Mouse (Mus musculus) embryonic stem cell, embryonic (primary cell): ENCODE data around the gene C1qc.

Experiments
- CTCF ChIA-PET, 4 experiments: fragments of 300-600 bp in 2 of 4; fragments of 350-600 bp in 2 of 4; sonication (Branson Sonifier 250); formaldehyde crosslinking; loops; one replicate each; lab custom pipeline; 2022; ENCODE audit warnings: inconsistent platforms in 2 of 4; lab: Charles Lee
- POLR2A ChIA-PET, 4 experiments: fragments of 300-600 bp in 2 of 4; fragments of 350-600 bp in 2 of 4; sonication (Branson Sonifier 250); formaldehyde crosslinking; loops; one replicate each; lab custom pipeline; 2022; ENCODE audit warnings: antibody characterized with exemption in 4 of 4, inconsistent platforms in 1 of 4; lab: Charles Lee

C1qc gene

DNA sequence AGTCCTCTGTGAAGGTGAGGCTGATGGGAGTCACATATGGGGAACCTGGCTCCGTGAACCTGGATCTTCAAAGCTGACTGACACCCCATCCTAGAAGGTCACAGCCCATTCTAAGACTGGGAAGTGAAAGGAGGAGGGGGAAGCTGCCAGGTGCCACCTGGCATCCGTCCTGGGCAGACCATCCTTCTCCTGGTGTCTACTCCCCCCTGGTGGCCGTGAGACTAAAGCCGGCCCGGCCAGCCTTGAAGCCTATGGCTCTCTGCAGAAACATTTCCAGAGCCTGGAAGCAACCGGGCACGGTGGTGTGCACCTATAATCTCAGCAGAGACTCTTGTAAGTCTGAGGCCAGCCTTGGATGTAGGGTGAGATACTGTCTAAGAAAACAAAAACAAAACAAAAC is 15.9 kb downstream of the C1qc start:
- CTCF ChIA-PET = interaction anchor here (0.6 to 1.2 kb wide), 6 partner anchors 225 to 228 kb away, joined by 3 to 4 read pairs (median 3); no protein-coding TSS in a partner anchor
- POLR2A ChIA-PET = interaction anchor here in 2 of 4 experiments (0.5 to 1.5 kb wide), 3 partner anchors 10 to 393 kb away, joined by 3 to 5 read pairs (median 3); no protein-coding TSS in a partner anchor

- ChIA-PET CTCF (interaction anchor here in 3 of 4 experiments (0.5 to 1.8 kb wide), 9 partner anchors 15 to 226 kb away, joined by 3 to 7 read pairs (median 3); no protein-coding TSS in a partner anchor), POLR2A (interaction anchor here in 1 of 4 experiments (0.7 kb wide), 2 partner anchors 124 to 129 kb away, joined by 3 read pairs; no protein-coding TSS in a partner anchor)
Observed at GRCm38 (mm10) chr4:136875012-136875411, 17.9 kb downstream of the C1qc start.

DNA sequence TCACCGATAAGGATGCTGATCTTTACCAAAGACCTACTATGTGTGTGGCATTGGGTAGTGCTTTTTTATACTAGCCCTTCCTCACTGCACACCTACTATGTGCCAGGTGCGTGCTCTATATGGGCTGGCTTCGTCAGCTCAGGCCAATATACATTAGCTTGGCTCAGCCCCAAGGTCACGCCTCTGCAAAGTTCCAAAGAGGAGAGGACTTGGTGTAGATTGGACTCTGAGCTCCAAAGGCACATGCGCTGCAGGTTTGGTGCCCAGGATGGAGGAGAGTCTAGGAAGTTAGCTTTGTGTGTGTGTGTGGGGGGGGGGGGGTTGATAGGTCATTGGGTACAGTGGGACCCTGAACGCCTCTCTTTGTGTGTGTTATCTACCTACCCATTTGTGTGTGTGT is 24.5 kb downstream of the C1qc start:
- ChIA-PET POLR2A (interaction anchor here (0.6 to 3.0 kb wide), 10 partner anchors 10 to 197 kb away, joined by 3 to 14 read pairs (median 4); no protein-coding TSS in a partner anchor), CTCF (interaction anchor here (0.6 to 2.9 kb wide), 11 partner anchors 9 to 221 kb away, joined by 3 to 20 read pairs (median 3); no protein-coding TSS in a partner anchor)

- POLR2A ChIA-PET = interaction anchor here (0.5 to 3.0 kb wide), 21 partner anchors 9 to 1419 kb away, joined by 3 to 14 read pairs (median 4); no protein-coding TSS in a partner anchor
- CTCF ChIA-PET = interaction anchor here (0.5 to 2.9 kb wide), 35 partner anchors 8 to 1130 kb away, joined by 3 to 20 read pairs (median 5); no protein-coding TSS in a partner anchor
Observed at GRCm38 (mm10) chr4:136867690-136868345, 25.0 kb downstream of the C1qc start.

GRCm38 (mm10) chr4:136865531-136865930 is 27.3 kb downstream of the C1qc start:
- ChIA-PET CTCF (interaction anchor here in 2 of 4 experiments (1.6 to 2.2 kb wide), 2 partner anchors 10 to 11 kb away, joined by 4 to 5 read pairs; no protein-coding TSS in a partner anchor), POLR2A (no interaction called here)

DNA sequence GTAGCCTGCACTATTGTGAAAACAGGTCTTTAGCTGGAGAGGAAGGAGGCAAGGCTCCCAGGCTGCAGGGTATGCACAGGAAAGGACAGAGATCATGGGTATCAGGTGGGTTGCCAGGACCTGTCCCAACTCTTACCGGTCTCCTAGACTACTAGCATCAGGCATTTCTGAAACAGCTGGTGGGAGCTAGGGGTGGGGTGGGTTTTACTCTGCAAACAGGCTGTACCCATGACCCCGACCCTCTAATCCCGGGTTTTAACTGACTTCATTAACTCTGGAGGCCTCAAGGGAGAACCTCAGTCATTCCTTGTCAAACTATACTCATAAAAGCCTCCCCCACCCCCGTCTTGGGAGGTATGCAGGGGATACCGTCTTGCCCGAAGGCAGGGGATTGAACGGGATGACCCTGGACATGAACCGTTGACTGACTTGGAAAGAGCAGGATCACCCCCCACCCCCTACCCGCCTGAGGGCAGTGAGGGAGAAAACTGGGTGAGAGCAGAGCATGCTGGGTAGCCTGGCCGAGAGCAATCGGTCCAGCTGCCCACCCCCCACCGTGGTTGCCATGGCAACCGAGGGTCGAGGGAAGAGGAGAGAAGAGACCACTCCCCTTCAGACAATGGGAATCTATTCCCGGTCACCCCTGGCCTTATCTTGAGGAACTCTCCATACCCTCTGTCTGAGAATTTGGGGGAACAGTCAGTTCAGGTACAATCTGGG is 28.0 kb downstream of the C1qc start:
- CTCF ChIA-PET = interaction anchor here in 2 of 4 experiments (1.6 to 2.2 kb wide), 2 partner anchors 10 kb away, joined by 4 to 5 read pairs; no protein-coding TSS in a partner anchor
- POLR2A ChIA-PET = no interaction called here

DNA sequence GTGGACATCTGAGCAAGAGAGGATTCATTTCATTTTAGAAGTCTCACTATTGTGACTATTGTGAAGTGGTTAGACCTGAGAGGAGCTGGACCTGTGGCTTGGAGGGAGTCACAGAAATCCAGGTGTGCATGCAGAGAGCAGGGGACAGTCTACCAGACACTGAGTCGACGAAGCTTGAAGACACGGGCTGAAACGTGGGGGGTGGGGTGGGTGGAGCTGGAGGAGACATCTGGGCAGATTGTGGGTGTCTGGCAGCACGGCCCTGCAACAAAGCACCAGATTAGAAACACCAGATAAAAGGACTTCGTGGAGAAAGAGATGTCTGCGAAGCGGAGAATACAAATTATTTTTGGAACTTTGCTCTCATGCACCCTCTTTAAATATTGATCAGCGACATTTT is 29.3 kb downstream of the C1qc start:
- CTCF ChIA-PET = interaction anchor here in 3 of 4 experiments (0.5 to 2.2 kb wide), 5 partner anchors 9 to 220 kb away, joined by 3 to 5 read pairs (median 4); no protein-coding TSS in a partner anchor
- POLR2A ChIA-PET = no interaction called here

- ChIA-PET POLR2A (interaction anchor here in 1 of 4 experiments (1.1 kb wide), 1 partner anchor 119 kb away, joined by 4 read pairs; no protein-coding TSS in a partner anchor), CTCF (interaction anchor here in 2 of 4 experiments (0.8 to 1.1 kb wide), 4 partner anchors 16 to 195 kb away, joined by 3 to 4 read pairs (median 3); no protein-coding TSS in a partner anchor)
Observed at GRCm38 (mm10) chr4:136862411-136862810, 30.5 kb downstream of the C1qc start.

- ChIA-PET CTCF (interaction anchor here in 2 of 4 experiments (0.8 to 2.6 kb wide), 6 partner anchors 16 to 194 kb away, joined by 3 to 6 read pairs (median 4); no protein-coding TSS in a partner anchor), POLR2A (interaction anchor here in 1 of 4 experiments (1.1 kb wide), 1 partner anchor 120 kb away, joined by 4 read pairs; no protein-coding TSS in a partner anchor)
Observed at GRCm38 (mm10) chr4:136861806-136862205, 31.1 kb downstream of the C1qc start.

DNA sequence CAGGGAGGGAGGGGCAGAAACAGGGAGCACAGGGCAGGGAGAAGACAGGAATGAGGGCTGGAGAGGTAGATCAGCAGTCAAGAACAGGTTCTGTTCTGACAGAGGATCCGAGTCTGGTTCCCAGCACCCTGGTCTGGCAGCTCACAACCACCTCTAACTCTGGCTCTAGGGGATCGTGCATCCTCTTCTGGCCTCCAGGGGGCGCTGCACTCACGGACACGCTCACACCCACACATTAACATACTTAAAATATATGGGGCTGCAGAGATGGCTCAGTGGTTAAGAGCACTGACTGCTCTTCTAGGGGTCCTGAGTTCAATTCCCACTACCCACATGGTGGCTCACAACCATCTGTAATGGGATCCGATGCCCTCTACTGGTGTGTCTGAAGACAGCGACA is 32.8 kb downstream of the C1qc start:
- POLR2A ChIA-PET = interaction anchor here in 2 of 4 experiments (1.2 kb wide), 2 partner anchors 9 to 18 kb away, joined by 3 read pairs; no protein-coding TSS in a partner anchor
- CTCF ChIA-PET = interaction anchor here (0.6 to 2.6 kb wide), 28 partner anchors 7 to 435 kb away, joined by 3 to 10 read pairs (median 4); no protein-coding TSS in a partner anchor

GRCm38 (mm10) chr4:136855081-136855480 is 37.8 kb downstream of the C1qc start:
- ChIA-PET CTCF (interaction anchor here (0.5 to 2.3 kb wide), 57 partner anchors 9 to 782 kb away, joined by 3 to 11 read pairs (median 4); no protein-coding TSS in a partner anchor), POLR2A (interaction anchor here in 3 of 4 experiments (0.6 to 2.5 kb wide), 6 partner anchors 10 to 113 kb away, joined by 3 to 14 read pairs (median 4); no protein-coding TSS in a partner anchor)

- CTCF ChIA-PET = interaction anchor here (0.6 to 1.6 kb wide), 7 partner anchors 25 to 445 kb away, joined by 3 to 7 read pairs (median 4); no protein-coding TSS in a partner anchor
- POLR2A ChIA-PET = interaction anchor here in 2 of 4 experiments (0.7 kb wide), 2 partner anchors 59 to 453 kb away, joined by 3 to 4 read pairs; no protein-coding TSS in a partner anchor
Observed at GRCm38 (mm10) chr4:136852989-136853388, 39.9 kb downstream of the C1qc start.

GRCm38 (mm10) chr4:136852119-136852518 is 40.7 kb downstream of the C1qc start:
- POLR2A ChIA-PET = no interaction called here
- CTCF ChIA-PET = interaction anchor here in 2 of 4 experiments (0.7 to 1.9 kb wide), 4 partner anchors 8 to 186 kb away, joined by 3 to 10 read pairs (median 4); no protein-coding TSS in a partner anchor

DNA sequence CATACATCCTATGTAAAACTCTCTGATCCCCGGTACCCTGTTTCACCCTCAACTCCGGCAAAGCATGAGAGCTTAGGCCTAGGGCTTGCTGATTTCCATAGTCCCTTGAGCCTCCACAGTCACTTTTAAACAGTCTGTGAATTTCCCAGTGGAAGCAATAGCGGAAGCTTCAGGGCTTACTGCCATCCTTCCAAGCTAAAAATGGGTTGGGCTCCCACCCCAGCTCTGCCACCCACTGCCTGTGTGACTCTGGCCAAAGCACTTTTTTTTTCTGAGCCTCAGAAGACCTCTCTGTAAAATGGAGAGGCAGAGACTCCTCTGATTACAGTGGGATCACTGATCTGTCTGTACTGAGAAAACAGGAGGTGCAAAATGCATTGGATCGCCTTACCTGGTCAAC is 44.3 kb downstream of the C1qc start:
- ChIA-PET POLR2A (interaction anchor here in 2 of 4 experiments (0.5 to 1.5 kb wide), 3 partner anchors 18 to 999 kb away, joined by 3 to 4 read pairs (median 3); no protein-coding TSS in a partner anchor), CTCF (interaction anchor here (0.6 to 1.4 kb wide), 7 partner anchors 11 to 200 kb away, joined by 3 to 5 read pairs (median 3); no protein-coding TSS in a partner anchor)

GRCm38 (mm10) chr4:136847166-136847565 is 45.7 kb downstream of the C1qc start:
- ChIA-PET POLR2A (interaction anchor here in 1 of 4 experiments (0.6 kb wide), 1 partner anchor 1844 kb away, joined by 3 read pairs; no protein-coding TSS in a partner anchor), CTCF (interaction anchor here (0.6 to 3.3 kb wide), 4 partner anchors 31 to 134 kb away, joined by 3 to 19 read pairs (median 4); no protein-coding TSS in a partner anchor)

- POLR2A ChIA-PET = no interaction called here
- CTCF ChIA-PET = interaction anchor here in 3 of 4 experiments (0.6 to 2.0 kb wide), 4 partner anchors 37 to 177 kb away, joined by 3 to 8 read pairs (median 4); no protein-coding TSS in a partner anchor
Observed at GRCm38 (mm10) chr4:136842802-136843201, 50.1 kb downstream of the C1qc start.

GRCm38 (mm10) chr4:136842033-136842432 is 50.8 kb downstream of the C1qc start:
- ChIA-PET CTCF (interaction anchor here (0.6 to 2.7 kb wide), 12 partner anchors 10 to 192 kb away, joined by 3 to 9 read pairs (median 5); no protein-coding TSS in a partner anchor), POLR2A (interaction anchor here in 1 of 4 experiments (0.9 to 1.5 kb wide), 2 partner anchors 13 to 175 kb away, joined by 3 read pairs; no protein-coding TSS in a partner anchor)
